Mouse (Mus musculus) ES-Bruce4 (cell line): ENCODE results near the gene Traf1. TPM values are rescaled to one million over a fixed set of nuclear protein-coding genes. Genes with fewer than 3 reads are reported as not detected.

Experiments used
- H3K27ac ChIP-seq: 2 replicates; pipeline ENCODE4 v1.5.1; 2012; ENCODE audit warnings: low read length, inconsistent platforms; ENCODE audit not compliant: insufficient read depth
- H3K27me3 ChIP-seq: 2 replicates; pipeline ENCODE4 v1.6.1; 2012; ENCODE audit warnings: mild to moderate bottlenecking, low read length, inconsistent platforms; ENCODE audit not compliant: control insufficient read depth, poor library complexity, insufficient read depth, severe bottlenecking
- H3K36me3 ChIP-seq: 2 replicates; pipeline ENCODE4 v1.6.1; 2012; ENCODE audit warnings: inconsistent platforms, mild to moderate bottlenecking, low read length, moderate library complexity; ENCODE audit not compliant: control insufficient read depth, poor library complexity, insufficient read depth, severe bottlenecking
- H3K4me1 ChIP-seq: one replicate; pipeline ENCODE4 v1.8.1; 2011; ENCODE audit warnings: low read length; ENCODE audit not compliant: control insufficient read depth, insufficient read depth
- H3K4me3 ChIP-seq: 2 replicates; pipeline ENCODE4 v1.5.1; 2011; ENCODE audit warnings: low read depth, mild to moderate bottlenecking, low read length
- H3K9ac ChIP-seq: 2 replicates; pipeline ENCODE4 v1.6.1; 2012; ENCODE audit warnings: low read depth, mild to moderate bottlenecking, inconsistent platforms; ENCODE audit not compliant: poor library complexity, severe bottlenecking
- H3K9me3 ChIP-seq: replicated peaks from 2 replicates; pipeline ENCODE4 v1.6.1; 2012; ENCODE audit warnings: mild to moderate bottlenecking, low read length, inconsistent platforms; ENCODE audit not compliant: control insufficient read depth, poor library complexity, insufficient read depth, severe bottlenecking
- CTCF ChIP-seq: IDR thresholded peaks from one replicate; pipeline ENCODE4 v1.8.1; 2011; ENCODE audit warnings: low read depth, low read length
- EP300 ChIP-seq: IDR thresholded peaks from 2 replicates; pipeline ENCODE4 v1.6.1; 2011; ENCODE audit warnings: low read depth, low read length; ENCODE audit not compliant: insufficient read depth
- POLR2A ChIP-seq: IDR thresholded peaks from one replicate; pipeline ENCODE4 v1.8.1; 2011; ENCODE audit warnings: low read length; ENCODE audit not compliant: insufficient read depth
- polyA plus RNA-seq: library from polyadenylated mRNA; stranded (reverse); fragments of >200 nt; gene quantifications from 2 replicates; pipeline ENCODE4 v1.2.4, GENCODE M21; 2011; ENCODE audit warnings: low read depth; ENCODE audit not compliant: missing spikeins, insufficient read depth, insufficient read length

The Traf1 gene
- polyA plus RNA-seq, 1 experiment: 1.2 TPM

DNA sequence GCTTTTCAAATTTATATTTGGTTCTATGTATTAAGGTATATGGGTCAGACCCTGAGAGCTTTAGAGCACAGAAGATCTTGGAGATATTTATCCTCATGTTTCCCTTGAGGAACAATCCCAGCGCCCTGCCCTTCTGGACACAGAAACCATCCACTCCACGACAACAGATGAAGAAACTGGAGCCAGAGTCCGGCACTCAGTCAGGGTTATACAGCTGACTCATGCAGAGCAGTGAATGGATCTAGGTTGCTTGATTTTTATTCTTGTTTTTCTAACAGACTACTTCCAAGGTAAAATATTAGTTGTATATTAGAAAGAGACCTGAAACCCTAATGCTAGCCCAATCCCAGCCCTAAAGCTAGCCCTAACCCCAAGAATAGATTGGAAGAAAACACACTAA is 30.4 kb upstream of the Traf1 start:
- H3K4me1 ChIP-seq: peaks cover 2% of the 10 kb centered on the region

DNA sequence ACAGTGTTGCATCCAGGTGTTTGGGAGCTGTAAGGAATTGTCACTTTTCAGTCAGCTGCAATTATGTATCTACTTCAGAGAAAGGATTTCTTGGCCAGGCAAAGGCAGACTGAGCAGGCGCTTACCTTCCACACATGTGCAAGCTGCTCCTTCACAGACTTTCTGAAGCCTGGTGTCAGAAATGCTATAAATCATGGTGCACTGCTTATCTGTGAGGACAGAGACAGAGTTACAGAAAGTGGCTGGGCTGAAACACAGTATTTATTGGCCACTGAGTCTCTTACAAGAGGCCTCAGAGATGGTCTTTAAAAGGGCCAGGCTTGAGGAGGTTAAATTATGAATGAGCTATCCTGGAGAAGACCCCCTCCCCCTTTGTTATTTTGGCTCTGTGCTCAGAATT is 28.2 kb upstream of the Traf1 start:
- TF ChIP-seq CTCF (no peak), POLR2A (no peak), EP300 (no peak)
- H3K27me3 ChIP-seq: no peaks in the 10 kb centered on the region
- H3K4me3 ChIP-seq: no peak overlapping the region
- H3K9me3 ChIP-seq: no peaks in the 10 kb centered on the region
- no peaks in the 10 kb centered on the region for H3K36me3 ChIP-seq
- peaks cover 2% of the 10 kb centered on the region for H3K4me1 ChIP-seq
- H3K9ac ChIP-seq: no peak overlapping the region
- H3K27ac ChIP-seq: no peak overlapping the region

More for the DNA sequence above, 30.4 kb upstream of the Traf1 start:
- H3K4me3 ChIP-seq: no peak overlapping the region
- H3K27ac ChIP-seq: no peak overlapping the region
- no peaks in the 10 kb centered on the region for H3K9me3 ChIP-seq
- H3K27me3 ChIP-seq: no peaks in the 10 kb centered on the region
- H3K36me3 ChIP-seq: no peaks in the 10 kb centered on the region
- TF ChIP-seq POLR2A: no peak
- TF ChIP-seq CTCF: no peak
- no peak for TF ChIP-seq EP300
- H3K9ac ChIP-seq: no peak overlapping the region

DNA sequence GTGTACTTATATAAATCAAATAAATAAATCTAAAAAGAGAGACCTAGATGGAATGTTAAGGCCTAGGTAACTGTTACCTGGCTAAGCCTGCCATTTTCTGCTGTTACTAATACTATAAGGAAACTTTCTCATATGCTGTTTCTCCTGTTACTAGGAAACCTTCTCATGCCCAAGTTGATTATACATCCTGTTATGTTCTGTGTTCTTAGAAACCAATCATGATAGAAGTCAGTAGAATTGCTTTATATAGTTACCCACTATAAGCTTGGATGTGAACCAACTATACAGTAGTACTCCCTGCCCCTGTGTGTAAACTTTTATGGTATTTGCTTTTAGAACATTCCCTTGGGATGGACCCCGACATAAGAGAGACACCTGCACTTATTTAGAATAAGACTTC is 26.0 kb upstream of the Traf1 start:
- H3K9me3 ChIP-seq: no peaks in the 10 kb centered on the region
- H3K36me3 ChIP-seq: no peaks in the 10 kb centered on the region
- no peaks in the 10 kb centered on the region for H3K27me3 ChIP-seq
- no peak for TF ChIP-seq EP300
- TF ChIP-seq CTCF: no peak
- TF ChIP-seq POLR2A: no peak
- H3K27ac ChIP-seq: no peak overlapping the region
- peaks cover under 1% of the 10 kb centered on the region for H3K4me1 ChIP-seq
- no peak overlapping the region for H3K4me3 ChIP-seq
- H3K9ac ChIP-seq: no peak overlapping the region

DNA sequence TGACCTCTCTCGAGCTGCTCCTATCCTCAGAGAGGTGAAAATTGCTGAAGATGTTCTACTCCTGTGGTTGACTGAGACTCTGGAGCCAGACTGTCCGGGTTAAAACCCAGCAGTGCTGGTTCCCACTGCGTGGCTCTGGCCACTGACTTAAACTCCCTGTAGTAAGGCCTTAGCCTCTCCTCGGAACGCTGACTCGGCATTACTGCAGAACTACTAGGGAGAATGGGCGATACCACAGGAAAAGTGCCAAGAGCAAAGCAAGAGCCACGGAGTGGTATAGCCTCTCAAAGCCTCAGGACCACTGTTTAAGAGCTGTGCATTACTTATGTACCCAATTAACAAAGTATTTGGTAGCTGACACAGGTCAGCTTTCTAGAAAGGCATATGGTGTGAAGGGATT is 23.3 kb upstream of the Traf1 start:
- Histone ChIP-seq H3K9me3 (no peaks in the 10 kb centered on the region), H3K9ac (no peak overlapping the region), H3K36me3 (no peaks in the 10 kb centered on the region), H3K4me1 (no peaks in the 10 kb centered on the region), H3K4me3 (no peak overlapping the region), H3K27me3 (no peaks in the 10 kb centered on the region), H3K27ac (no peak overlapping the region)
- no peak for TF ChIP-seq EP300
- TF ChIP-seq POLR2A: no peak
- TF ChIP-seq CTCF: no peak

DNA sequence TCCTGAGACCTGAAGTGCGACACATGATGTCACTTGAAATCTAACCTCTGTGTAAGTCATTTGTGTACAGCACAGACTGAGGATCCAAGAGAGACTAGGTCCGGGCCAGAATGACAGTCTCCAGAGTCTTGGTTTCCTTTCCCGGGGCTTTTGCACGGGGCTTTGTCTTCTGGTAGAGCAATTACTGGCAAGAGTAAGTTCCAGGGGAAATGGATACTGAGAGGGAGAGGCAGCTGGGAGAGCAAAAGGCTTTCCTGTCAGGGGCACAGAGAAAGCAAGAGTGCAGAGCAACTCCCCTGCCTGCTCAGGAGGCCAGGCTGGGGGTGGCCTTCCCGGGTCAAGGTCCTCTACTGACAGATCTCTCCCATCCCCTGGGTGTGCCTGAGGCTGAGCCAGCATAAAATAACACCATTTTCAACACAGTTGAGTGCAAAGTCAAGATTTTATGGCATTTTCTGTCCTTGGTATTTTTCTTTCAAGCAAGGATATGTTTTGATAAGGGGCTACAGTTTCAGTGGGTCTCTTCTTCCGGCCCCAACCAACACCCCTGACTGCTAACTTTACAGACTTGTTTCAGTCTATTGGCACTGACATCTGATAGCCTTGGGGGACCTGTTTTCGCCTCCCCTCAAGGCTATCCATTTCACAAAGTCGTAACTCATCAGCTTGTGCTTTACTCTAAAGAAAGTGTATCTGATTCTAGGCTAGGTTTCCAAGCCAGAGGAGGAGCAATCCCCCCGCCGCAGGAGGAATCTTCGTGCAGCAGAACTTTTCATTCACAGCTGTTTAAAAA is 21.5 kb upstream of the Traf1 start:
- no peak for TF ChIP-seq CTCF
- no peak for TF ChIP-seq EP300
- TF ChIP-seq POLR2A: no peak

DNA sequence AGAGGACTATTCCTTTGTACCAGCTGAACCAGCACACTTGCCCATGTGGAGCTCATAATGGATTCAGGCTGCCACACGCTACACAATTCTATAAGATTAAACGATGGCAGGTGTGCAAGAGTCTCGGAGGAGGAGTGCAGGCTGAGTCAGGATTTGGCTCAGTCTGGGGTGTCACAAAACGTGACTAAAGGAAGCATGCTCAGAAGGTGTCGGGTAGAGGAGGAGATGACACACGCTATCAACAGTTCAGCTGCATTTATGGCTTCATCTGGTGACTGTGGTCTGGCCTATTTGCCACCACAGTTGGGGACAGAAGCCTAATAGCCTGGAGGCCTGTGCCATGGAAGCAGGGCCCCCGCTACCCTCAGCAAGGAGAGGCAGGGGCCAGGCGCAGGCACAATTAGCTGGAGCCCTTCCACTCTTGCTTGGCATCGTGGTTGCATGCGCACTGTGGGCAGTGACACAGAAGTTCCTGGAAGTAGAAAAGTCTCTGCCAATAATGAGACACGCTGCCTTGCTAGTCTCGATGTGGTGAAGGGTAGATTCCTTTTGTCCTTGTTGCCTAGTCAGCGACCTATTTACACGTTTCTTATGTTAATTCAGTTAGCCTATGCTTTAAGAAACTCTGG is 20.6 kb upstream of the Traf1 start:
- no peaks in the 10 kb centered on the region for H3K27me3 ChIP-seq
- H3K9ac ChIP-seq: no peak overlapping the region
- H3K9me3 ChIP-seq: no peaks in the 10 kb centered on the region
- no peaks in the 10 kb centered on the region for H3K4me1 ChIP-seq
- no peak for TF ChIP-seq EP300
- TF ChIP-seq CTCF: no peak
- no peak overlapping the region for H3K4me3 ChIP-seq
- no peaks in the 10 kb centered on the region for H3K36me3 ChIP-seq
- no peak overlapping the region for H3K27ac ChIP-seq

More for the DNA sequence above, 21.5 kb upstream of the Traf1 start:
- Histone ChIP-seq H3K27ac (no peak overlapping the region), H3K9me3 (no peaks in the 10 kb centered on the region), H3K4me3 (no peak overlapping the region), H3K9ac (no peak overlapping the region), H3K4me1 (no peaks in the 10 kb centered on the region), H3K36me3 (no peaks in the 10 kb centered on the region), H3K27me3 (no peaks in the 10 kb centered on the region)
